24 mouse cellular contexts compared by ENCODE assay signal in the genomic region with DNA sequence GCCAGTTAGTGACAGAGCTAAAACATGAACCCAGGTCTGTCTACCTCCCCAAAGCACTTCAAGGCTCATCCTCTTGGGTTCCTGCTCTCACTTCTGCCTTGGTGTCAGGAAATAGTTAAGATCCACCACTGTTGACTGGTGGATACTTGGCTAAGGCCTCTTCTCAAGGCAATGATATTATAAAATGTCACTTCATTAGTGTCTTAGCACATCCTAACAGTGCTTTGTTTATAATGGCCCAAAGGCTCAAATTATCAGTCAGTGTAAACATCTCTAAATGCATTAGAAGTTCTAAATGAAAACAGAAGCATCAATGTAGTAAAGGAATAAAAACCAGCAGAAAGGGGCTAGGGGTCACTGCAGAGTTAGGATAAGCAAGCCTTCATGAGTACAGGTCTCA. TPM values are rescaled to one million over a fixed set of nuclear protein-coding genes. Genes with fewer than 3 reads are reported as not detected.
A peak's percentile ranks its signal among the peaks of the same experiment; 100 is the strongest.
DNase-seq lines count a peak whose midpoint lies in the region; ATAC-seq and TF ChIP-seq lines count a peak whose summit lies in the region.
"Had no signal": no experiment of that assay in that cellular context is flagged by ENCODE, and none has a peak within 500 bp of the region (broad histone marks: within the 10 kb centered on the region; RNA-seq: fewer than 3 reads in every experiment).

No protein-coding gene starts in this region.

- H3K4me3 ChIP-seq in lung, embryonic 14.5 days (ENCODE audit: low read depth, low read length) = no peak overlapping the region
- no peak overlapping the region for H3K4me3 ChIP-seq in lung, embryonic 16.5 days (ENCODE audit: low read length)
- H3K4me3 ChIP-seq in lung, adult 2 months (replicated peaks; ENCODE audit: extremely low read depth, low read depth, low read length) = no peak overlapping the region
- H3K4me3 ChIP-seq: embryonic facial prominence, embryonic 10.5 days; embryonic facial prominence, embryonic 12.5 days; forebrain, embryonic 13.5 days; forebrain, embryonic 15.5 days had no signal

- peak; percentile 70 for ATAC-seq in lung, embryonic 14.5 days (ENCODE audit: insufficient read depth)
- ATAC-seq in lung, embryonic 16.5 days (ENCODE audit: low read depth) = peak; percentile 81
- ATAC-seq: activated CD4-positive, CD25-positive, alpha-beta regulatory T cell, adult 4 months; CD4-positive, CD25-positive, alpha-beta regulatory T cell, adult 4 months; forebrain, embryonic 13.5 days; forebrain, embryonic 15.5 days; Patski had no signal

- TF ChIP-seq CTCF in lung, embryonic 14.5 days (IDR thresholded peaks at IDR 0.05; ENCODE audit: low read depth) = no peak
- TF ChIP-seq CTCF in lung, adult 2 months (IDR thresholded peaks at IDR 0.05; ENCODE audit: insufficient read depth, low read length) = no peak

- no peaks in the 10 kb centered on the region for H3K36me3 ChIP-seq in lung, embryonic 14.5 days (ENCODE audit: insufficient read depth)
- H3K36me3 ChIP-seq in lung, embryonic 16.5 days (ENCODE audit: control insufficient read depth, insufficient read depth, low read length) = no peaks in the 10 kb centered on the region
- H3K36me3 ChIP-seq: embryonic facial prominence, embryonic 10.5 days; embryonic facial prominence, embryonic 12.5 days; forebrain, embryonic 15.5 days; G1E had no signal

- no peaks in the 10 kb centered on the region for H3K27me3 ChIP-seq in lung, embryonic 14.5 days (ENCODE audit: insufficient read depth, low read length)
- H3K27me3 ChIP-seq in lung, embryonic 16.5 days (ENCODE audit: control insufficient read depth, insufficient read depth, low read depth, low read length) = no peaks in the 10 kb centered on the region
- H3K27me3 ChIP-seq: CH12.LX; embryonic facial prominence, embryonic 12.5 days; forebrain, embryonic 13.5 days; forebrain, embryonic 15.5 days; Patski had no signal

- no peaks in the 10 kb centered on the region for H3K4me1 ChIP-seq in lung, embryonic 14.5 days (ENCODE audit: insufficient read depth)
- peaks cover 8% of the 10 kb centered on the region; the same call in 1 of the 2 replicates for H3K4me1 ChIP-seq in lung, embryonic 16.5 days (replicated peaks; ENCODE audit: control insufficient read depth, insufficient read depth, low read length)
- H3K4me1 ChIP-seq in lung, adult 2 months (ENCODE audit: control insufficient read depth, insufficient read depth, low read length) = no peaks in the 10 kb centered on the region
- H3K4me1 ChIP-seq: embryonic facial prominence, embryonic 10.5 days; embryonic facial prominence, embryonic 12.5 days; forebrain, embryonic 13.5 days; forebrain, embryonic 15.5 days had no signal

- H3K4me2 ChIP-seq in lung, embryonic 14.5 days = no peak overlapping the region
- no peak overlapping the region for H3K4me2 ChIP-seq in lung, embryonic 16.5 days (ENCODE audit: low read depth, low read length)
- H3K4me2 ChIP-seq: embryonic facial prominence, embryonic 12.5 days; forebrain, embryonic 13.5 days; forebrain, embryonic 15.5 days had no signal

- DNase-seq in lung, embryonic 14.5 days = peak; percentile 67
- no peak for DNase-seq in lung, adult 18-20 months
- no peak for DNase-seq in lung, postnatal 36 days
- peak; percentile 18 for DNase-seq in lung, postnatal 10 days
- no peak for DNase-seq in lung, adult 2 months
- DNase-seq: adrenal gland, adult 8-10 months; adrenal gland, postnatal 14 days; adrenal gland, postnatal 36 days; B cell, adult 2 months; cerebellum, adult 11-12 months; cerebellum, adult 2 months; cerebellum, adult 9-10 months; cerebellum, postnatal 10 days; cerebellum, postnatal 25 days had no signal

- no peak overlapping the region for H3K9ac ChIP-seq in lung, embryonic 14.5 days
- no peak overlapping the region for H3K9ac ChIP-seq in lung, embryonic 16.5 days (ENCODE audit: low read length)
- H3K9ac ChIP-seq: embryonic facial prominence, embryonic 12.5 days; forebrain, embryonic 13.5 days; forebrain, embryonic 15.5 days had no signal

- H3K9me3 ChIP-seq in lung, embryonic 14.5 days (ENCODE audit: low read depth, low read length) = no peaks in the 10 kb centered on the region
- no peaks in the 10 kb centered on the region for H3K9me3 ChIP-seq in lung, embryonic 16.5 days (ENCODE audit: control insufficient read depth, low read length)
- H3K9me3 ChIP-seq: embryonic facial prominence, embryonic 10.5 days; embryonic facial prominence, embryonic 12.5 days; forebrain, embryonic 13.5 days; forebrain, embryonic 15.5 days; G1E had no signal

- no peak for TF ChIP-seq POLR2A in lung, adult 2 months (IDR thresholded peaks at IDR 0.05; ENCODE audit: borderline replicate concordance, extremely low read depth, low read depth, low read length)

- no peak overlapping the region for H3K27ac ChIP-seq in lung, embryonic 14.5 days (ENCODE audit: low read depth)
- H3K27ac ChIP-seq in lung, embryonic 16.5 days (ENCODE audit: low read length) = no peak overlapping the region
- H3K27ac ChIP-seq: embryonic facial prominence, embryonic 10.5 days; embryonic facial prominence, embryonic 12.5 days; forebrain, embryonic 13.5 days; forebrain, embryonic 15.5 days had no signal

RNA-seq across cellular contexts. Expression of a gene that starts 26.5 kb away (rescaled TPM):
- polyA plus RNA-seq in lung, embryonic 14.5 days (2014; fragmentation: Nextera tagmentation; extraction: Ambion mirVana) = 6.9 and 7.0 TPM in 2 replicates
- 5.9 and 6.9 TPM in 2 replicates for polyA plus RNA-seq in lung, embryonic 16.5 days (2015; fragmentation: Nextera tagmentation; extraction: Ambion mirVana)
- polyA plus RNA-seq in lung, adult 2 months (2012; rRNA removed) = 0.90 and 1.3 TPM in 2 replicates
- polyA plus RNA-seq: G1E had no signal

RNA-seq across cellular contexts. Expression of a gene that starts 56.5 kb away (rescaled TPM):
- polyA plus RNA-seq in lung, embryonic 14.5 days (2014; fragmentation: Nextera tagmentation; extraction: Ambion mirVana) = 31.9 and 32.1 TPM in 2 replicates
- 40.4 and 41.7 TPM in 2 replicates for polyA plus RNA-seq in lung, embryonic 16.5 days (2015; fragmentation: Nextera tagmentation; extraction: Ambion mirVana)
- polyA plus RNA-seq in lung, adult 2 months (2012; rRNA removed) = 28.2 and 32.8 TPM in 2 replicates

Comparison
In these comparisons a context has a peak if more than half of its experiments do, and no peak if none do; other contexts are left out.
1. DNase-seq: peak in lung, embryonic 14.5 days (single experiment) and lung, postnatal 10 days (single experiment); none in lung, adult 18-20 months (0 of 2), lung, postnatal 36 days (single experiment) and lung, adult 2 months (single experiment).